ENCODE assay signal across 9 mouse cellular contexts in the genomic region with DNA sequence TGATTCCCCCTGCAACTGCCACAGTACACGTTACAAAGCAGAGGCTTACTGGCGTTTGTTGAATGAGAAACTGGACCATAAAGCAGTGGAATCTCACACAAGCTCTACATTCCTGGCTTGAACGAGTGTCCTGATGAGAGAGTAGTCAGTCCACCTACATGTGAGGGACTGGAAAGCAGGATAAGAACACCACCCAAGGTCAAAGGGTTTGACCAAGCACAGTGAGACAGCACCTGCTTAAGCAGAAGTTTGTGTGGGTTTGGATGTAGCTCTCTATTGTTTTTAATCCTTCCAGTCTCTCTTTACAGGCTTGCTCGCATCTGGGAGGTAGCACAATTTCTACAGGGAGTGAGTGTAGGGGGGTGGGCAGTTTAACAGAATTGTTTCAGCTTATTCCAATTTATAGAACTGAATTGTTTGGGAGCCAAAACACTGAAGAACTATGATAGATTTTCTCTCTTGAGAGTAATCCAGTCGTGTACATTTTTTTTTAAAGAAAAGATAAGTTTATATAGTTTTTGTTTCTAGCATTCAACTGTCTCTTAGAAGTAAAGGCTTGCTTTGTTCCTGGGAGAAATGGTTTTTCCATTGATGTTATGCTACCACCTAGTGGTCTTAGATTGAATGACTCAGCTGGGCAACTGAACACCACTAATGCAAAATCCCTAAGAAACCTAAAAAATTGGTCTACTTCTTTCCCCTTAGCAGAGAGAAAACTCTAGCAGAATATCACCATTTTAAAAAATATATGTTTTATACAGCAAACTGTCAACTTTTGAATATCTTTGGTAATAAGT.
A peak's percentile ranks its signal among the peaks of the same experiment; 100 is the strongest.
DNase-seq lines count a peak whose midpoint lies in the region; ATAC-seq and TF ChIP-seq lines count a peak whose summit lies in the region.
"Had no signal": no experiment of that assay in that cellular context is flagged by ENCODE, and none has a peak within 500 bp of the region (broad histone marks: within the 10 kb centered on the region; RNA-seq: fewer than 3 reads in every experiment).

No protein-coding gene starts in this region.

- H3K36me3 ChIP-seq in hindbrain, embryonic 12.5 days = no peaks in the 10 kb centered on the region
- H3K36me3 ChIP-seq in limb, embryonic 11.5 days (ENCODE audit: control insufficient read depth, insufficient read depth, low read length) = no peaks in the 10 kb centered on the region
- H3K36me3 ChIP-seq in thymus, adult 2 months (ENCODE audit: control insufficient read depth, insufficient read depth, low read length) = no peaks in the 10 kb centered on the region
- H3K36me3 ChIP-seq: heart, embryonic 15.5 days had no signal

- WGBS in hindbrain, embryonic 12.5 days = 37% methylated on average over 5 of the region's 5 CpGs
- 35% methylated on average over 5 of the region's 5 CpGs for WGBS in limb, embryonic 11.5 days
- WGBS in thymus, adult 2 months = 66% methylated on average over 5 of the region's 5 CpGs

- H3K4me2 ChIP-seq in hindbrain, embryonic 12.5 days (replicated peaks) = no peak overlapping the region
- no peak overlapping the region for H3K4me2 ChIP-seq in limb, embryonic 11.5 days (ENCODE audit: low read depth, severe bottlenecking)
- H3K4me2 ChIP-seq: heart, embryonic 15.5 days had no signal

- TF ChIP-seq CTCF in thymus, adult 2 months (IDR thresholded peaks at IDR 0.05; ENCODE audit: borderline replicate concordance, control insufficient read depth, extremely low read depth, insufficient read depth, low read length, poor library complexity) = no peak

- H3K4me1 ChIP-seq in hindbrain, embryonic 12.5 days = no peaks in the 10 kb centered on the region
- H3K4me1 ChIP-seq in limb, embryonic 11.5 days (ENCODE audit: control insufficient read depth, insufficient read depth, low read length) = no peaks in the 10 kb centered on the region
- no peaks in the 10 kb centered on the region for H3K4me1 ChIP-seq in thymus, adult 2 months (replicated peaks; ENCODE audit: control insufficient read depth, insufficient read depth, low read length)
- H3K4me1 ChIP-seq: heart, embryonic 15.5 days had no signal

- H3K4me3 ChIP-seq in hindbrain, embryonic 12.5 days = no peak overlapping the region
- no peak overlapping the region for H3K4me3 ChIP-seq in limb, embryonic 11.5 days (ENCODE audit: low read depth, low read length)
- H3K4me3 ChIP-seq in thymus, adult 2 months (ENCODE audit: control insufficient read depth, insufficient read depth, low read length) = no peak overlapping the region
- H3K4me3 ChIP-seq: heart, embryonic 15.5 days had no signal

- H3K9me3 ChIP-seq in hindbrain, embryonic 12.5 days (replicated peaks) = no peaks in the 10 kb centered on the region
- no peaks in the 10 kb centered on the region for H3K9me3 ChIP-seq in limb, embryonic 11.5 days (ENCODE audit: control insufficient read depth, low read length)
- H3K9me3 ChIP-seq: heart, embryonic 15.5 days had no signal

- DNase-seq in frontal cortex, postnatal 10 days (ENCODE audit: low spot score in 2 of 2) = no peak
- DNase-seq in 416B (ENCODE audit: low read depth) = peak; percentile 50
- DNase-seq in cerebellum, adult 8-10 months = peak; percentile 58
- no peak for DNase-seq in limb, embryonic 11.5 days (ENCODE audit: low spot score)
- DNase-seq in retina, embryonic 14.5 days (ENCODE audit: low spot score) = peak; percentile 88
- no peak for DNase-seq in thymus, adult 2 months

- TF ChIP-seq POLR2A in thymus, adult 2 months (IDR thresholded peaks at IDR 0.05; ENCODE audit: control insufficient read depth, extremely low read depth, insufficient read depth, low read length, poor library complexity) = no peak

- no peak overlapping the region for H3K9ac ChIP-seq in hindbrain, embryonic 12.5 days
- H3K9ac ChIP-seq in limb, embryonic 11.5 days (ENCODE audit: low read length) = no peak overlapping the region
- H3K9ac ChIP-seq: heart, embryonic 15.5 days had no signal

- H3K27ac ChIP-seq in hindbrain, embryonic 12.5 days = no peak overlapping the region
- H3K27ac ChIP-seq in limb, embryonic 11.5 days (replicated peaks; ENCODE audit: low read depth, low read length) = no peak overlapping the region
- no peak overlapping the region for H3K27ac ChIP-seq in thymus, adult 2 months (ENCODE audit: control insufficient read depth, insufficient read depth, low read length)
- H3K27ac ChIP-seq: heart, embryonic 15.5 days had no signal

- ATAC-seq in frontal cortex, adult (ENCODE audit: low TSS enrichment) = peak; percentile 89
- ATAC-seq in hindbrain, embryonic 12.5 days (ENCODE audit: low FRiP score) = 0 out of 2 replicates have a peak, but pooled peaks have one; percentile 29
- peak; percentile 61; the same call in 1 of the 2 replicates for ATAC-seq in limb, embryonic 11.5 days (ENCODE audit: insufficient number of reproducible peaks, low FRiP score, low TSS enrichment, low read depth)

- no peaks in the 10 kb centered on the region for H3K27me3 ChIP-seq in hindbrain, embryonic 12.5 days
- no peaks in the 10 kb centered on the region for H3K27me3 ChIP-seq in limb, embryonic 11.5 days (ENCODE audit: control insufficient read depth, insufficient read depth, low read length)
- H3K27me3 ChIP-seq in thymus, adult 2 months (ENCODE audit: control insufficient read depth, insufficient read depth, low read length) = no peaks in the 10 kb centered on the region
- H3K27me3 ChIP-seq: heart, embryonic 15.5 days had no signal

Comparison
In these comparisons a context has a peak if more than half of its experiments do, and no peak if none do; other contexts are left out.
1. ATAC-seq: peak in every context shown above with its lines; median percentile 89 in frontal cortex, adult; 61 in limb, embryonic 11.5 days; 29 in hindbrain, embryonic 12.5 days.
2. DNase-seq: peak in 416B (single experiment), cerebellum, adult 8-10 months (single experiment) and retina, embryonic 14.5 days (single experiment); none in frontal cortex, postnatal 10 days (0 of 2), limb, embryonic 11.5 days (single experiment) and thymus, adult 2 months (single experiment).